ENCODE assay signal across 10 mouse cellular contexts in genomic region chr4:141101855-141102254, GRCm38 (mm10). TPM values are rescaled to one million over a fixed set of nuclear protein-coding genes. Genes with fewer than 3 reads are reported as not detected.
A peak's percentile ranks its signal among the peaks of the same experiment; 100 is the strongest.
DNase-seq lines count a peak whose midpoint lies in the region; ATAC-seq and TF ChIP-seq lines count a peak whose summit lies in the region.
"Had no signal": no experiment of that assay in that cellular context is flagged by ENCODE, and none has a peak within 500 bp of the region (broad histone marks: within the 10 kb centered on the region; RNA-seq: fewer than 3 reads in every experiment).

No protein-coding gene starts in this region.

- H3K4me3 ChIP-seq in forebrain, postnatal 0 days (ENCODE audit: low read depth, low read length), result no peak overlapping the region
- no peak overlapping the region for H3K4me3 ChIP-seq in forebrain, embryonic 11.5 days (ENCODE audit: low read depth, low read length)
- no peak overlapping the region for H3K4me3 ChIP-seq in neural tube, embryonic 15.5 days (replicated peaks)

- WGBS in forebrain, postnatal 0 days, result 73% methylated on average over 6 of the region's 6 CpGs
- 65% methylated on average over 6 of the region's 6 CpGs for WGBS in forebrain, embryonic 11.5 days
- WGBS in neural tube, embryonic 15.5 days, result 70% methylated on average over 6 of the region's 6 CpGs

- H3K4me1 ChIP-seq in forebrain, postnatal 0 days (ENCODE audit: insufficient read depth), result no peaks in the 10 kb centered on the region
- no peaks in the 10 kb centered on the region for H3K4me1 ChIP-seq in forebrain, embryonic 11.5 days (replicated peaks; ENCODE audit: control insufficient read depth, insufficient read depth, low read length)
- no peaks in the 10 kb centered on the region for H3K4me1 ChIP-seq in neural tube, embryonic 15.5 days

- H3K9ac ChIP-seq in forebrain, postnatal 0 days, result no peak overlapping the region
- no peak overlapping the region for H3K9ac ChIP-seq in forebrain, embryonic 11.5 days (ENCODE audit: low read length)
- no peak overlapping the region for H3K9ac ChIP-seq in neural tube, embryonic 15.5 days (replicated peaks)

- no peak for ATAC-seq in forebrain, postnatal 0 days
- no peak for ATAC-seq in forebrain, embryonic 11.5 days (replicated peaks; ENCODE audit: low FRiP score)
- no peak for ATAC-seq in neural tube, embryonic 15.5 days (ENCODE audit: low FRiP score)

- H3K36me3 ChIP-seq in forebrain, postnatal 0 days (ENCODE audit: insufficient read depth), result no peaks in the 10 kb centered on the region
- no peaks in the 10 kb centered on the region for H3K36me3 ChIP-seq in forebrain, embryonic 11.5 days (ENCODE audit: control insufficient read depth, insufficient read depth, low read length)
- H3K36me3 ChIP-seq in neural tube, embryonic 15.5 days, result no peaks in the 10 kb centered on the region

- no peak overlapping the region for H3K4me2 ChIP-seq in forebrain, postnatal 0 days (ENCODE audit: low read depth)
- no peak overlapping the region for H3K4me2 ChIP-seq in forebrain, embryonic 11.5 days (ENCODE audit: low read depth, low read length, severe bottlenecking)
- no peak overlapping the region for H3K4me2 ChIP-seq in neural tube, embryonic 15.5 days

- peak; percentile 16 for DNase-seq in forebrain, postnatal 0 days
- DNase-seq in forebrain, embryonic 11.5 days (ENCODE audit: low spot score), result no peak
- DNase-seq in neural tube, embryonic 10.5 days (ENCODE audit: extremely low spot score, low spot score), result peak; percentile 43
- DNase-seq in embryo, embryonic 10.5 days (ENCODE audit: low spot score), result peak; percentile 64
- DNase-seq in retina, postnatal 7 days (ENCODE audit: low read depth, low spot score), result peak; percentile 49
- DNase-seq in urinary bladder, postnatal 36 days (ENCODE audit: low spot score in 2 of 2), result no peak
- no peak for DNase-seq in heart, adult 18-20 months
- DNase-seq: gastrocnemius, postnatal 25 days had no signal

- H3K27me3 ChIP-seq in forebrain, postnatal 0 days (ENCODE audit: insufficient read depth, low read length), result no peaks in the 10 kb centered on the region
- H3K27me3 ChIP-seq in forebrain, embryonic 11.5 days (ENCODE audit: control insufficient read depth, insufficient read depth, low read length), result no peaks in the 10 kb centered on the region
- no peaks in the 10 kb centered on the region for H3K27me3 ChIP-seq in neural tube, embryonic 15.5 days (replicated peaks)

- no peak overlapping the region for H3K27ac ChIP-seq in forebrain, postnatal 0 days (ENCODE audit: low read depth, low read length)
- H3K27ac ChIP-seq in forebrain, embryonic 11.5 days (ENCODE audit: low read depth, low read length), result no peak overlapping the region
- no peak overlapping the region for H3K27ac ChIP-seq in neural tube, embryonic 15.5 days (replicated peaks)
- H3K27ac ChIP-seq: macrophage had no signal

- TF ChIP-seq CTCF in forebrain, postnatal 0 days (IDR thresholded peaks at IDR 0.05; ENCODE audit: low read depth), result peak; percentile 52

- H3K9me3 ChIP-seq in forebrain, postnatal 0 days (ENCODE audit: low read length), result no peaks in the 10 kb centered on the region
- no peaks in the 10 kb centered on the region for H3K9me3 ChIP-seq in forebrain, embryonic 11.5 days (ENCODE audit: control insufficient read depth, low read length)
- no peaks in the 10 kb centered on the region for H3K9me3 ChIP-seq in neural tube, embryonic 15.5 days (replicated peaks)

RNA-seq across cellular contexts. Expression of gene Spata21, which starts 13.7 kb away (rescaled TPM):
- 0.08 and 0.67 TPM in 2 replicates for total RNA-seq in forebrain, postnatal 0 days (2014; rRNA removed)
- polyA plus RNA-seq in forebrain, postnatal 0 days (2015; fragmentation: Nextera tagmentation; extraction: Ambion mirVana), result 0.31 and 0.68 TPM in 2 replicates
- not detected in 2 replicates for polyA plus RNA-seq in forebrain, embryonic 11.5 days (2014; fragmentation: Nextera tagmentation; extraction: Ambion mirVana)
- polyA plus RNA-seq in neural tube, embryonic 15.5 days (2015; fragmentation: Nextera tagmentation; extraction: Ambion mirVana), result 0.51 and 0.55 TPM in 2 replicates
- total RNA-seq in heart, adult 18-20 months (2021), result not detected
- total RNA-seq: gastrocnemius, postnatal 25 days had no signal
- polyA plus RNA-seq: macrophage had no signal

RNA-seq across cellular contexts. Expression of gene Necap2, which starts 23.7 kb away (rescaled TPM):
- 49.6 and 51.1 TPM in 2 replicates for total RNA-seq in forebrain, postnatal 0 days (2014; rRNA removed)
- 38.9 and 43.0 TPM in 2 replicates for polyA plus RNA-seq in forebrain, postnatal 0 days (2015; fragmentation: Nextera tagmentation; extraction: Ambion mirVana)
- polyA plus RNA-seq in forebrain, embryonic 11.5 days (2014; fragmentation: Nextera tagmentation; extraction: Ambion mirVana), result 50.0 and 51.2 TPM in 2 replicates
- 56.8 and 59.8 TPM in 2 replicates for polyA plus RNA-seq in neural tube, embryonic 15.5 days (2015; fragmentation: Nextera tagmentation; extraction: Ambion mirVana)
- total RNA-seq in heart, adult 18-20 months (2021), result 10 to 100 TPM; 13.4 to 14.5 TPM

RNA-seq across cellular contexts. Expression of gene Szrd1, which starts 37.7 kb away (rescaled TPM):
- 57.8 and 60.5 TPM in 2 replicates for total RNA-seq in forebrain, postnatal 0 days (2014; rRNA removed)
- polyA plus RNA-seq in forebrain, postnatal 0 days (2015; fragmentation: Nextera tagmentation; extraction: Ambion mirVana), result 17.2 and 17.5 TPM in 2 replicates
- 22.9 and 26.1 TPM in 2 replicates for polyA plus RNA-seq in forebrain, embryonic 11.5 days (2014; fragmentation: Nextera tagmentation; extraction: Ambion mirVana)
- polyA plus RNA-seq in neural tube, embryonic 15.5 days (2015; fragmentation: Nextera tagmentation; extraction: Ambion mirVana), result 23.7 and 29.1 TPM in 2 replicates
- 10 to 100 TPM; 87.6 to 95.7 TPM for total RNA-seq in heart, adult 18-20 months (2021)

RNA-seq across cellular contexts. Expression of gene Crocc, which starts 41.5 kb away (rescaled TPM):
- total RNA-seq in forebrain, postnatal 0 days (2014; rRNA removed), result 29.9 and 43.0 TPM in 2 replicates
- polyA plus RNA-seq in forebrain, postnatal 0 days (2015; fragmentation: Nextera tagmentation; extraction: Ambion mirVana), result 3.5 and 3.8 TPM in 2 replicates
- polyA plus RNA-seq in forebrain, embryonic 11.5 days (2014; fragmentation: Nextera tagmentation; extraction: Ambion mirVana), result 14.3 and 15.3 TPM in 2 replicates
- polyA plus RNA-seq in neural tube, embryonic 15.5 days (2015; fragmentation: Nextera tagmentation; extraction: Ambion mirVana), result 4.5 and 4.9 TPM in 2 replicates
- 1 to 10 TPM; 4.1 to 4.3 TPM for total RNA-seq in heart, adult 18-20 months (2021)

RNA-seq across cellular contexts. Expression of gene Fbxo42, which starts 45.9 kb away (rescaled TPM):
- total RNA-seq in forebrain, postnatal 0 days (2014; rRNA removed), result 12.4 and 18.0 TPM in 2 replicates
- 9.9 and 13.1 TPM in 2 replicates for polyA plus RNA-seq in forebrain, postnatal 0 days (2015; fragmentation: Nextera tagmentation; extraction: Ambion mirVana)
- 30.8 and 31.6 TPM in 2 replicates for polyA plus RNA-seq in forebrain, embryonic 11.5 days (2014; fragmentation: Nextera tagmentation; extraction: Ambion mirVana)
- polyA plus RNA-seq in neural tube, embryonic 15.5 days (2015; fragmentation: Nextera tagmentation; extraction: Ambion mirVana), result 23.3 and 23.8 TPM in 2 replicates
- total RNA-seq in heart, adult 18-20 months (2021), result 10 to 100 TPM; 10.4 to 10.8 TPM

Comparison
In these comparisons a context has a peak if more than half of its experiments do, and no peak if none do; other contexts are left out.
1. DNase-seq: peak in forebrain, postnatal 0 days (single experiment), neural tube, embryonic 10.5 days (single experiment), embryo, embryonic 10.5 days (single experiment) and retina, postnatal 7 days (single experiment); none in forebrain, embryonic 11.5 days (single experiment), urinary bladder, postnatal 36 days (0 of 2) and heart, adult 18-20 months (0 of 2).